Mouse (Mus musculus) spleen, adult 10 weeks (tissue): ENCODE results near the gene Eif3b. TPM values are rescaled to one million over a fixed set of nuclear protein-coding genes. Genes with fewer than 3 reads are reported as not detected.

Experiments
- polyA plus RNA-seq: library from polyadenylated mRNA; stranded (reverse); fragments of 350-450 nt; fragmentation: Illumina TruSeq; extraction: RNeasy Lipid Tissue Mini Kit (QIAGEN cat#74804); gene quantifications from one replicate; pipeline ENCODE4 v1.2.3, GENCODE M21; 2015; ENCODE audit warnings: low replicate concordance; ENCODE audit not compliant: insufficient read depth

Eif3b gene
- polyA plus RNA-seq: 107 TPM

DNA sequence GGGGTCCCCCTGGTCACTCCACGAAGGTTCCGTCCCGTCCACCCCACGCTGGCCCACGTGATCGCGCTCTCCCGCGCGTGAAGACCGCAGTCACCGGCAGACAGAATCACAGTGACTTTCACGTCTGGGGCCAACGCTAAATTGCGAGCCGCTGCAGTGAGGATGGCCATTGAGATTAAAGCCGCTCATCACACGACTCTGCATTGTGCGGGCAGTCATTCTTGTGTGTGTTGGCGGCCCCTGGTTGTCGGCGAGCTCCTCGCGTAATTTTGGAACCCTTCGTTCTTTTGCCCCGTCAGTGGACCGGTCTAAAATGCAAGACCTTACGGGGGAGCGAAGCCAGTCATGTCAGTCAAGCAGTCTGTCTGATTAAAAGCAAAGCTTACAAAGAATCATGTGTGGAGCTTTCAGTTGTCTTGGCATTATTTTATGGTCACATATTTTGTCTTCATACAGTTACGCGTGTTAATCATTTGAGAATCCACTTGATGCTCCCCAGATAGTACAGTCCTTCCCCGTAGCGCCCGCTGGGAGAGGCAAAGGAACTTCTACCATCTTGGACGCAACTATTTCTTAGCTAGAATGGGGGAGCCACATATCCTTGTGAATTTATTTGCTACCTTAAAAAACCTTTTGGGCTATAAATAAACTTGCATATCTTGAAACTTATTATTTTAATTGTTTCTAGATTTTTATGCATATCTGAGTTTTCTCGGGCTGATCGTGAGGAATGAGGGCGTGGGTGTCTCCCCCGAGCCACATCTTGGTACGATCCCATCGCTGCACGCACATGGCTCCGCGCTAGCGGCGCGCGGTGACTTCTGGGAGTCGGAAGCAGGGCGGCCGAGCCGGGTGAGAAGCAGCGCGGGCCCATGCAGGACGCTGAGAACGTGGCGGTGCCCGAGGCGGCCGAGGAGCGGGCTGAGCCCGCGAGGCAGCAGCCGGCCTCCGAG lies at the start of gene Eif3b:
Gene Eif3b, plus strand, starts transcription at position 840 of the 953 bp plus-strand sequence.

DNA sequence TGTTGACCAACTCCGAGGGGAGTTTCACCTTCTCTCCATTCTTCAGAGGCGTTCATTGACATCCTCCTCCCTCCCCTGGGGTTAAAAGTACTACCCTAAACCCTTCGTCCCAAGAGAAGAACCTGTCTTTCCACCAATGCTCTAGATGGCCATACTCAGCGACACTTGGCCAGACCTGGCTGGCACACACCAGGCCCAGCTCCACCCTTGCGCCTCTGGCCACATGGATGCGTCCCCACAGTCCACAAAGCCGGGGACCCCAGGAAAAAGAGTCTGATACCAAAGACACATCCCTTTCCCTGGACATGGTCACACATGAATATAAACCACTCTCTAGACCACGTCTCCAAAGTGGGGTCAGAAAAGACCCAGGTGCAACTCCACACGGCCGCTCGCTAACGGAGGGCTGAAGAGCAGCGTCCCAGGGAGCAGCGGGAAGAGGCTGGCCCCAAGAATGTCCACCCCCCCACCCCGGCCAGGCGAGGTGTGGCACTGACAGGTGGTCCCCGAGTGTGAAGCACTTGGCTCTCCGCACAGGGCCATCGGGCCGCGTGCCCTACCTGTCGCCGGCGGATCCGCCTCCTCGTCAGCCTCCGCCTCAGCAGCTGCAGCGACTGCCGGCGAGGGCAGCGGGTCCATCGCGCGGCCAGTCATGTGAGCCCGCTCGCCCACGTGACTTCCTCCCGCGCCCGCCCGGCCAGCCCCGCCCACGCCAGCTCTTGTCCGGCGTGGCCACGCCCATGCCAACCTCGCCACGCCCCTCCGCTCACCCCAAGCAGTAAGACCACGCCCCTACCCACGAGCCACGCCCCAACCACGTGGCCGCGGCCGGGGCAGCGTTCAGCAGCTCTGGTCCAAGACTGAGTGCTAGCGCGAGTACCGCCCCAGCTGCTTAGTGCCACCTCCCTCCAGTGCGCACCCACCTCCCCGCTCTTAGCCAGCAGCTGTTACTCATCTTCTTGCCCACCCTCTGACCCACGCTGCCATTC lies 30.2 kb upstream of the Eif3b start, which contains the start of gene Snx8:
Gene Snx8, minus strand, starts transcription at position 675 of the 989 bp plus-strand sequence.

DNA sequence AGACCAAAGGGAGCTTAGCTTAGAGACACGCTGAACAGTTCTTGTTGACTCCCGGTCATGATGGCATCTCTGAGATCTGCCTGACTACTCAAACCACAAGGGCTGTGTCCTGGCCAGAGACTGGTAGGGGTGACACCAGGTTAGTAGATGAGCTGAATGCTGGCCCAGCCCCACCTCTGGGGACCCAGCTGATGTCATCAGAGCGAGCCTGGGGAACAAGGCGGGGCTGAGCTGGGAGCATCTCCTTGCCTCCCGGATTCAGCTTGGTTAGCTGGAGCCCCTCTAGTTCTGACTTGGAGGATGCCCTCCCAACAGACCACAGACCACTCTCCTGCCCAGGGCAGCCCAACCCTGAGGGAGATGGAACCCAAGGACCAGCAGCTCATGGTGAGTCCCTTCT lies 26.2 kb downstream of the Eif3b start, which contains the start of gene Gm4869:
Gene Gm4869, plus strand, starts transcription at position 301 of the 400 bp plus-strand sequence.

Other genes with a start within 250 kb of the Eif3b start
- 5.5 TPM for gene Mad1l1, start 97.8 kb upstream of the Eif3b start, polyA plus RNA-seq
- gene Nudt1, start 97.7 kb upstream of the Eif3b start, polyA plus RNA-seq: 9.8 TPM
- 2.8 TPM for gene Mrm2, start 87.4 kb upstream of the Eif3b start, polyA plus RNA-seq
- gene Snx8, start 30.1 kb upstream of the Eif3b start, polyA plus RNA-seq: 33.1 TPM
- gene Gm4869, start 26.3 kb downstream of the Eif3b start, polyA plus RNA-seq: not detected
- 6.2 TPM for gene Chst12, start 86.2 kb downstream of the Eif3b start, polyA plus RNA-seq
- not detected for gene Grifin, start 145.7 kb downstream of the Eif3b start, polyA plus RNA-seq
- gene Lfng, start 188.0 kb downstream of the Eif3b start, polyA plus RNA-seq: 28.2 TPM
- 19.2 TPM for gene Ttyh3, start 229.7 kb downstream of the Eif3b start, polyA plus RNA-seq